Mouse (Mus musculus) liver, adult 2 months (tissue): ENCODE measurements around the gene Glrx2. TPM values are rescaled to one million over a fixed set of nuclear protein-coding genes. Genes with fewer than 3 reads are reported as not detected.

Source experiments
- DNase-seq: peaks from one replicate; pipeline ENCODE4 v3.0.0-alpha.2; 2011; ENCODE audit warnings: low read depth, low spot score; ENCODE audit errors: extremely low read depth
- H3K27ac ChIP-seq: fragments of 200-500 bp; replicated peaks from 2 replicates; pipeline ENCODE4 v1.5.1; 2012; ENCODE audit warnings: low read depth, mild to moderate bottlenecking, control low read depth, inconsistent platforms, low read length; ENCODE audit not compliant: insufficient read depth
- H3K27me3 ChIP-seq: fragments of 200-500 bp; 2 replicates; pipeline ENCODE4 v1.6.1; 2012; ENCODE audit warnings: mild to moderate bottlenecking, moderate library complexity, low read length, inconsistent platforms; ENCODE audit not compliant: control insufficient read depth, insufficient read depth
- H3K36me3 ChIP-seq: fragments of 200-500 bp; 2 replicates; pipeline ENCODE4 v1.6.1; 2012; ENCODE audit warnings: low read length, inconsistent platforms; ENCODE audit not compliant: control insufficient read depth, insufficient read depth
- H3K4me1 ChIP-seq: fragments of 200-500 bp; 2 replicates; pipeline ENCODE4 v1.6.1; 2011; ENCODE audit warnings: low read length; ENCODE audit not compliant: control insufficient read depth, insufficient read depth
- H3K4me3 ChIP-seq: fragments of 200-500 bp; 2 replicates; pipeline ENCODE4 v1.5.1; 2011; ENCODE audit warnings: low read depth, mild to moderate bottlenecking, control low read depth, low read length, moderate library complexity; ENCODE audit not compliant: insufficient read depth
- H3K79me2 ChIP-seq: fragments of 200-500 bp; 2 replicates; pipeline ENCODE4 v1.6.1; 2012; ENCODE audit warnings: inconsistent platforms, mild to moderate bottlenecking, low read length, moderate library complexity; ENCODE audit not compliant: control insufficient read depth, insufficient read depth
- H3K9ac ChIP-seq: fragments of 200-500 bp; 2 replicates; pipeline ENCODE4 v1.6.1; 2012; ENCODE audit warnings: low read depth, mild to moderate bottlenecking, control low read depth, inconsistent platforms, low read length
- CTCF ChIP-seq: fragments of 200-500 bp; IDR thresholded peaks from 2 replicates; pipeline ENCODE4 v1.5.1; 2011; ENCODE audit warnings: low read depth, low read length, control low read depth
- POLR2A ChIP-seq: fragments of 200-500 bp; IDR thresholded peaks from 2 replicates; pipeline ENCODE4 v1.6.1; 2011; ENCODE audit warnings: low read length, control low read depth; ENCODE audit not compliant: insufficient read depth; ENCODE audit errors: extremely low read depth
- WGBS: fragments of 180-500 bp; shearing (Covaris S2); methylation state at CpG from one replicate; pipeline ENCODE4 v1.1.7; 2018; 5-methylcytosine and 5-hydroxymethylcytosine counted together
- polyA plus RNA-seq: library from polyadenylated mRNA; depleted of rRNA; stranded (reverse); fragments of >200 nt; gene quantifications from 2 replicates; pipeline ENCODE4 v1.2.3, GENCODE M21; 2012
- total RNA-seq: library from RNA; depleted of rRNA; stranded (reverse); fragments of >200 nt; gene quantifications from 2 replicates; pipeline ENCODE4 v1.2.3, GENCODE M21; 2014

Glrx2 gene
- total and polyA plus RNA-seq, 2 experiments: 12.6 to 21.7 TPM

- Histone ChIP-seq H3K4me1 (no peaks in the 10 kb centered on the region), H3K9ac (no peak overlapping the region), H3K36me3 (peaks cover 16% of the 10 kb centered on the region), H3K27ac (no peak overlapping the region), H3K79me2 (no peaks in the 10 kb centered on the region), H3K27me3 (no peaks in the 10 kb centered on the region), H3K4me3 (no peak overlapping the region)
- no peak for DNase-seq
- no peak for TF ChIP-seq CTCF
- TF ChIP-seq POLR2A: no peak
- WGBS: 73% methylated on average over 8 of the region's 8 CpGs
These were observed 46.0 kb downstream of the Glrx2 start for GRCm38 (mm10) chr1:143762159-143762558.

- Histone ChIP-seq H3K4me3 (no peak overlapping the region), H3K79me2 (no peaks in the 10 kb centered on the region), H3K4me1 (no peaks in the 10 kb centered on the region), H3K36me3 (peaks cover 9% of the 10 kb centered on the region; the same call in 1 of the 2 replicates), H3K27ac (no peak overlapping the region), H3K27me3 (no peaks in the 10 kb centered on the region), H3K9ac (no peak overlapping the region)
- TF ChIP-seq POLR2A: no peak
- TF ChIP-seq CTCF: no peak
- DNase-seq: no peak
- 77% methylated on average over 1 of the region's 1 CpGs for WGBS
These were observed 48.3 kb downstream of the Glrx2 start for GRCm38 (mm10) chr1:143764443-143764842.

- no peak for TF ChIP-seq CTCF
- no peak for TF ChIP-seq POLR2A
- H3K9ac ChIP-seq: no peak overlapping the region
- H3K79me2 ChIP-seq: no peaks in the 10 kb centered on the region
- WGBS: 83% methylated on average over 4 of the region's 4 CpGs
- H3K4me3 ChIP-seq: no peak overlapping the region
- H3K4me1 ChIP-seq: no peaks in the 10 kb centered on the region
- peaks cover 6% of the 10 kb centered on the region; the same call in 1 of the 2 replicates for H3K36me3 ChIP-seq
- no peaks in the 10 kb centered on the region for H3K27me3 ChIP-seq
- DNase-seq: no peak
- no peak overlapping the region for H3K27ac ChIP-seq
These were observed 49.7 kb downstream of the Glrx2 start for GRCm38 (mm10) chr1:143765801-143766200.

- H3K79me2 ChIP-seq: no peaks in the 10 kb centered on the region
- 93% methylated on average over 6 of the region's 6 CpGs for WGBS
- no peaks in the 10 kb centered on the region for H3K27me3 ChIP-seq
- H3K9ac ChIP-seq: no peak overlapping the region
- peaks cover 4% of the 10 kb centered on the region; the same call in 1 of the 2 replicates for H3K36me3 ChIP-seq
- no peaks in the 10 kb centered on the region for H3K4me1 ChIP-seq
- TF ChIP-seq CTCF: no peak
- DNase-seq: no peak
- H3K4me3 ChIP-seq: no peak overlapping the region
- H3K27ac ChIP-seq: no peak overlapping the region
These were observed 50.1 kb downstream of the Glrx2 start for GRCm38 (mm10) chr1:143766238-143766637.

GRCm38 (mm10) chr1:143770444-143771109, 54.4 kb downstream of the Glrx2 start:
- Histone ChIP-seq H3K27ac (no peak overlapping the region), H3K27me3 (no peaks in the 10 kb centered on the region), H3K36me3 (0 out of 2 replicates have a peak, but pooled peaks cover 3% of the 10 kb centered on the region), H3K4me3 (no peak overlapping the region), H3K79me2 (no peaks in the 10 kb centered on the region), H3K9ac (no peak overlapping the region), H3K4me1 (no peaks in the 10 kb centered on the region)
- TF ChIP-seq POLR2A: no peak
- no peak for TF ChIP-seq CTCF
- WGBS: 79% methylated on average over 20 of the region's 20 CpGs
- DNase-seq: no peak

GRCm38 (mm10) chr1:143773082-143773481, 56.9 kb downstream of the Glrx2 start:
- Histone ChIP-seq H3K27ac (no peak overlapping the region), H3K79me2 (peaks cover 4% of the 10 kb centered on the region; the same call in 1 of the 2 replicates), H3K27me3 (no peaks in the 10 kb centered on the region), H3K36me3 (no peaks in the 10 kb centered on the region), H3K4me1 (no peaks in the 10 kb centered on the region), H3K4me3 (no peak overlapping the region), H3K9ac (no peak overlapping the region)
- TF ChIP-seq POLR2A (no peak), CTCF (no peak)
- DNase-seq: no peak
- 65% methylated on average over 7 of the region's 7 CpGs for WGBS
